Mouse (Mus musculus) ovary, postnatal 10 days (tissue): ENCODE data around the gene Zfp764.
"Not testable (repeated sequence)": the region's sequence is repeated elsewhere in the genome, so short reads cannot be mapped to it uniquely, and the experiment has no call there.

Source experiments
- DNase-seq: peaks from one replicate; pipeline ENCODE4 v3.0.0; 2022; ENCODE audit warnings: low spot score

Zfp764 gene

DNA sequence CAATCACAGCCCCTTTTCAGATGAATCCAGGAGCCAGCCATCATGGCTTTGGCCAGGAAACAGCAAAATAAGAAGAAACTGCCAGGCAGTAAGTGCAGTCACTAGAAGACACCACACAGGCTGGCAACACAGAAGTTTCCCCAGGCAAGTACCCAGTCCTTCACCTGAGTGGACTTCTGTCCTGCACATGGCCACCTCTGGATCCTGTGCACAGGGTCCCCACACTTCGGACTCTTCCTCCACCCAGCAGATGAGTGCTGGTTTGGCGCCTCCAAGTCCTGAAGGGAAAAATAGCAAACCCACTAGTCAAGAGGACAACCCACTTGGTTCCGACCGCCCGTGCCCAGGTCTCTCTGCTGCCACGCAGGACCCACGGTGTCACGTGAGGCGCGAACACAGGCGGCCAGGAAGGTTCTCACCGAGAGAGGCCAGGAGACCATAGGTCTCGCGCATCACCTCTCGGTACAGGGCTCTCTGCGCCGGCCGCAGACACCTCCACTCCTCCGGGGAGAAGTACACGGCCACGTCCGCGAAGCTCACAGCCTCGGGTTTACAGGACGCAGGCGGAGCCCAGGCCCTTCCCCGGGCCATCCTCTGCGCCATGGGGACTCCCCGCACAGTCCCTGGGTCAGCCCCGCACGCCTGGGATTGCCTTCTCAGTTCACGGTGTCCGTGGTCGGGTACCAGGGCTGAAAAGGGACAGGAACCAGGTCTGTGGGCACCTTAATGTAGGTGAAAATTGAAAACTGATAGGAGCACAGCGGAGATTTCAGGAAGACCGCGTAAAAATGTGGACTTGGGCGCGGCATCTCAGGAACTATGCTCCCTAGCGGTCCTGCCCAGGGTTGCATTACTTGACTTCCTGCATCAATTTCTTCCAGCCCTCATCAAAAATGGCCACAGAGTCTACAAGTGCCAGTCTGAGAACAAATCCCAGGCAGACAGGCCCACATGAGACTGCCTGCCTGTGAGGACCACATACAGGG, at the start of gene Zfp764:
Gene Zfp764 (minus strand): TSS at position 821 of the 986 bp plus-strand sequence.
- peak; percentile 59 for DNase-seq

DNA sequence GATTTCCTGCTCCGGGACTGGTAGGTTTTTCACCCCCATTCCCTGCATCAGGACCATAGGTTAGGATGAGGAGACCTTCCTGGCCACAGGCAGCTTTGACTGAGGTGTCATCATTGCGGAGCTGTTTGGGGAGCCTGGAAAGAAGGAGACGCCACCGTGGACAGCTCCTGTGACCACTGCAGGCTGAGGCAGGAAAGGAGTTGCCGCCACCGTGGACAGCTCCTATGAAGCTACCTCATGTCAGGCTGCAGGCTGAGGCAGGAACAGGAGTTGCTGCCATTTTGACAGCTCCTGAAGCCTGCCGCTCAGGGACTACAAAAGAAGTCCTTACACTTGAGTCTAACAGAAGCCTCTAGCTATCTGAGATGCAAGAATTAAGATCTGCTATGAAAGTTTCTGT, 48.3 kb upstream of the Zfp764 start:
- DNase-seq, result no peak

DNA sequence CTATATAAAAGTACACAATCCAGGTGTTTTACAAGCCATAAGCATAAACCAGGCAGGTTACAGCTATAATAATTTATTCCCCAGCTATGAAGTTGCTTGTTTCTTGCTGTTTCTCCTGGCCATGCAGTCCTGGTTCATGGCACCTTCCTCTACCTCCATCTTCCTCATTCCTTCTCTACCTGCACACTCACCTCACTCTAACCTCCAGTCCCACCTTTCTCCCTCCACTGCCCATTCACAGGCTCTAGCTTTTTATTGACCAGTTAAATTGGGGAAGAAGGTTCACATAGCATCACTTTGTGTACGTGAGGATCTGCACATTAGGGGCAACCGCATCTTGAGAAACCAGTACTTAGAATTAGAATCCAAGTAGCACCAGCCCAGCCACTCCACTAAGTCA, 46.4 kb upstream of the Zfp764 start:
- no peak for DNase-seq

DNA sequence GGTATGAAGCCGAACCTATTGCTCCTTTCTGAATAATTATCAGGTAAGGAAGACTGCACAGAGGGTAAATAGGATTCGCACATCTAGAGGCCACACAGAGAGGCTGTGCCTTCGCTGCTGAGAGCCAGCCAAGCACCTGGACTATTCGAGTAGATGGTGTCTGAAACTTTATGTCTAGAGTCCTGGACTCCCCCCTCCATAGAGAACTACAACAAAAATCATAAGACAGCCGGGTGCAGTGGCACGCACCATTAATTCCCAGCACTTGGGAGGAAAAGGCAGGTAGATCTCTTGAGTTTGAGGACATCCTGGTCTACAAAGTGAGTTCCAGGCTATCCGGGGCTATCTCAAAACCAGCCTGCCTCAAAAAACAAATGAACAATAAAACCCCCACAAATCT, 43.3 kb upstream of the Zfp764 start:
- DNase-seq, result no peak

DNA sequence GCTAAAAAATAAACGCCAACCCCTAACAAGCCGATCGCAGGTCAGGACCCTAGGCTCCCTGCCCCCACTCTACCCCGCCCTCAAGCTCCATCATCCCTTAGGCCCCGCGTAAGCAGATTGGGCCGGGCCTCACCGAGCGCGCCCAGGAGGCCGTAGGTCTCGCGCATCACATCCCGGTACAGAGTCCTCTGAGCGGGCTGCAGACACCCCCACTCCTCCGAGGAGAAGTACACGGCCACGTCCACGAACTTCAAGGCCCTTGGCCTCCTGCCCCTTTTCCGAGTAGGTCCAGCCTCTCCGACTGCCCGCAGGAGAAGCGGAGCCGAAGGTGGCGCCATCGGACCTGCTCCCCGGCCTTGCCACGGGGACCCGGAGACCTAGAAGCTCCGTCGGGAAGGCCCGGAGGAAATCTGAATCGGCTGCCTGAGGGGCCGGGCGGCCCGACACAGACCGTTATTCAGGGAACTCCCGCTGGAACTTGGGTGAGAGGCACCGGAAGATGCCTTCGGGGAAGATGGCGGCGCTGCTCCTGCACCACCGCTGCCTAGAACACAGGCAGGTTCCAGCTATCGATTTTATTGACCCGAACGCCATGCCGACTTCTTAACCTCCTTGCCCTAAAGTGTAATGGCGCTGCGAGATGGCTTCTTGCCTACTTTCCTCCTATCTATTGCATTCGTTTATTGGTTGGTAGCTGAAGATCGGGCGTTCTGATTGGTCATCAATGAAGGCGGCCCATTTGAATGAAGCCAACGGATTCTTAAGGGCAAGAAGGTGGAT, 42.1 kb upstream of the Zfp764 start, which contains the start of gene Zfp689:
Gene Zfp689 (minus strand): TSS at position 638 of the 780 bp plus-strand sequence.
- DNase-seq, result peak; percentile 83

DNA sequence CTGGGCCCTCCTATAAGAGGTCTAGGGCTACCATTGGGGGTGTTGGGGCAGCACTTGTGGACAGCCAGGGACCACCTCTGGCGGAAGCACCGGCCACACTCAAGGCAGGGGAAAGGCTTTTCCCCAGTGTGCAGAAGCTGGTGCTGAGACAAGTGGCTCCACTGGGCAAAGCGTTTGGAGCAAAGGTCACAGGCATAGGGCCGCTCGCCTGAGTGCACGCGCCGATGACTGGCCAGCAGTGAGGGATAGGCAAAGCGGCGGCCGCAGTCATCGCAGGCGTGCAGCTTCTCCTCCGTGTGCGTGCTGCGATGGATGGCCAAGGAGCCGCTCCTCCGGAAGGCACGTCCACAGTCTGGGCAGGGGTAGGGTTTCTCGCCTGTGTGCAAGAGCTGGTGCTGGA, 37.4 kb upstream of the Zfp764 start:
- no peak for DNase-seq

DNA sequence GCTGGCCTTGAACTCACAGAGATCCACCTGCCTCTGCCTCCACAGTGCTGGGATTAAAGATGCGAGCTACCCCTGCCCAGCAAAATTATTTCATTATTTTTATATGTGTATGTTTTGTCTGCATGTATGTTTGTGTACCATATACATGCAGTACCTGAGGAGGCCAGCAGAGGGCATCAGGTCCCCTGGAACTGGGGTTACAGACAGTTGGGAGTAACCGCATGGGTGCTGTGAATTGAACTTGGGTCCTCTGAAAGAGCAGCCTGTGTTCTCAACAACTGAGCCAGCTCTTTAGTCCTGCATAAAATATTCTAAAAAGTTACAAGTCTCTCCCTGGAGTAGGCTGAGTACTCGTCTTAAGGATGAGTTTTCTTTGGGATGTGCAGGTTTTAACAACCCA, 31.1 kb upstream of the Zfp764 start:
- no peak for DNase-seq

DNA sequence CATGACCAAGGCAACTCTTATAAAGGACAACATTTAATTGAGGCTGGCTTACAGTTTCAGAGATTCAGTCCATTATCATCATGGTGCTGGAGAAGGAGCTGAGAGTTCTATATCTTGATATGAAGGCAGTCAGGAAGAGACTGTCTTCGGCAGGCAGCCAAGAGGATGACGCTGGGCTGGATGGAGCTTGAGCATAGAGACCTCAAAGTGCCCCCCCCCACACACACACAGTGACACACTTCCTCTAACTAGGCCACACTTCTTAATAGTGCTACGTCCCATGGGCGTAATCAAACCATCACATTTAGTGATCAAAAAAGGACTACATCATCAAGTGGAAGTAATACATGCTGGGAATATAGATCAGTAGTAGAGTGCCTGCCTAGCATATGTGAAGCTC, 28.6 kb upstream of the Zfp764 start:
- DNase-seq, result no peak

DNA sequence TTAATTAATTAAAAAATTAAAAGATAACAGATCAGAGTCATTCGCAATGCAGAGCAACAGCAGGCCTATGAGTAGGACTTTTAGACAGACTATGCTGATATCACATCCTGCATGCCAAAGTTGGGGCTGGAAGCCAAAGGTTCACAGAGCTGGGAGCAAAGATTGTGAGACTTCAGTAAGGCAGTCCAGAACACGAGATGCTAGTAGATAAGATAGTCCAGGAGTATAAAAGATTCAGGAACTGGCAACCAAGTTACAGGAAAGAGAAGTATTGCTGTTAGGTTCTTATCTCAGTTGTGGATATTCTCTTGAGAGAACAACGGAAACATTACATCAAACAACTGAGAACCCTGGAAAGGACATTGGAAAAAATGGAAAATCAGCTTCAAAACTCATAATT, 19.7 kb upstream of the Zfp764 start:
- no peak for DNase-seq

DNA sequence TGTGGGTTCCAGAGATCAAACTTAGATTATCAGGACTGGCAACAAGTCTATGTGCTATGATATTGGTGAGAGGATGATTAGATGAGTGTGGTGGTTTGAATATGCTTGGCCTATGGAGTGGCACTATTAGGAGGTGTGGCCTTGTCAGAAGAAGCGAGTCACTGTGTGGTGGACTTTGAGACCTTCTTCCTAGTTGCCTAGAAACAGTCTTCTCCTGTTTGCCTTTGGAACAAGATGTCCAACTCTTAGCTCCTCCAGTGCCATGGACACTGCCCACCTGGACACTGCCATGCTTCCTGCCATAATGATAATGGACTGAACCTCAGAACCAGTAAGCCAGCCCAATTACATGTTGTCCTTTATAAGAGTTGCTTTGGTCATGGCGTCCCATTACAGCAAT, 19.3 kb upstream of the Zfp764 start:
- DNase-seq, result no peak

DNA sequence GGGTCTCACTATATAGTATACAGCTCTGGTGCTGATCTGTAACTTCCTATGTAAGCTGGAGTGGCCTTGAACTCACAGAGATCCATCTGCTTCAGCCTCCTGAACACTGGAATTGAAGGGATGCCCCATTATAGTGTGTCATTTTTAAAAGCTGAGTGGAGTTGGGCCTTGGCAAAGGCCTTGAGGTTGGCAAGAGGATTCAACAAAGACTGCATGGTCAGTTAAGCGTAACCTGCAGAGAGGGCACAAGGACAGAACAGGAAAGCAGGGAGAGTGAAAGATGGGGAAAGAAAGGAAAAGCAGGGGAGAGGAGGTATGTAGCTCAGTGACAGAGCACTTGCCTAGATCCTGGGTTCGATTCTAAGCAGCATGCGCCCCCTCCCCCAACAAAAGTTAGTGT, 18.7 kb upstream of the Zfp764 start:
- DNase-seq, result no peak

DNA sequence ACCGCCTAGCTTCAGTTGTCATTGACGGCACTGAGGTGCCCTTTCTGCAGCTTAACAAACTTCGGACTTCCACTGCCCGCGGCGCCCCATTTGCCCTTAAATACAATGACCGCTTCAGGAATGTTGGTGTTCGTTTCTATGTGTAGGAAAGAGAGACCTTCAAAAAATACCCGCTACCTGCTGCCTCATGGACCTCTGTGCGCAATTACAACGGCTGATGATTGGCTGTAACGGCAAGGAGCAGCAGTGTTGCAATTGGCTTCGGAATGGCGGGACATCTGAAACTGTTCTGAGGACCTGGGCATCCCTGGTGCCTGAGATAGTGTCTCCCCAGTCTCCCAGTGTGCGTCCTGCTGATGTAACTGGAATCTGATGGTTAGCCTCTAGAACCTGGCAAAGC, 15.6 kb upstream of the Zfp764 start:
- no peak for DNase-seq

DNA sequence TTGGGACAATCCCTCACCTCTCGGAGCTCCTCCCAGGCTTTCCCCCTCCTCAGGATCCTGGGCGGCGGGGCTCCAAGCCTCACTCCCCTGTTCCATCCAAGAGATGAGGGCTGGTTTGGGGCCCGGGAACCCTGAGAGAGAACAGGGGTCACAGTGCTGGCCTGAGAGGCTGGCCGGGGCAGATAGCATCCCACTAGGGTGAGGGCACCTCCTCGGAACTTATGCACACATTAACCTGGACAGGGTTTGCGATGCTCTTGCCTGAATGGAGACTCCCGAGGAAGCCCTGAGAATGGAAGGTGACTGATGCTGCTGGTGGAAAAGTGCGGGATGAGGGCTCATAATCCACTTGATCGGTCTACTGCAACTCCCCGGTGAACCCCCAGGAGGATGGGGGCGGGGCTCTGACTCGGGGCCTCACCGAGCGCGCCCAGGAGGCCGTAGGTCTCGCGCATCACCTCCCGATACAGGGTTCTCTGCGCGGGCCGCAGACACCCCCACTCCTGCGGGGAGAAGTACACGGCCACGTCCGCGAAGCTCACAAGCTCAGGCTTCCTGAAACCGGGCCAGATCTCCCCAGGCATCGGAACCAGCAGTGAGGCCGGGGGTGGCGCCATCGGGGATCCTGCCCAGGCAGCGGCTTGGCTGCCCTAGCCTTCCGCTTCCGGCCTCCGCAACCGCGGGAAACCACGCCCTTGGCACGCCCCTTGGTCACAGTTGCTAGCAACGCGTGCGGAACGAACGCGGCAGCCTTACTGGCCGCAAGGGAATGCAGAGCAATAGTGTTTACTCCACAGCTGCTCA, 15.0 kb upstream of the Zfp764 start, which contains the start of gene Zfp688:
Gene Zfp688 (minus strand): TSS at position 681 of the 804 bp plus-strand sequence.
- DNase-seq, result peak; percentile 94

DNA sequence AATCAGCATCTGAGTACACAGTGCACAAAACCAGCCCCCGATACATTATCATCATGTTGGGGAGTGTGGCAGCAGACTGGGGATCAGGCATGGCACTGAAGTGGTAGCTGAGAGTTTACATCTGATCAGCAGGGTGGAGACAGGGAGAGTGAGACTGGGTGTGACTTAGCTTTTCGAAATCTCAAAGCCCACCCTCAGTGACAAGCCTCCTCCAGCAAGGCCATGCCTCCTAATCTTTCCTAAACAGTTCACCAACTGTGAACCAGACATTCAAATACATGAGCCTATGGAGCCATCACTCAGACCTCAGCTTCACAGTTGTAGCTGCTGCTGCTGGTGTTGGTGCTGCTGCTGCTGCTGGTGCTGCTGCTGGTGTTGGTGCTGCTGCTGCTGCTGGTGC, 4.8 kb upstream of the Zfp764 start:
- no peak for DNase-seq

DNA sequence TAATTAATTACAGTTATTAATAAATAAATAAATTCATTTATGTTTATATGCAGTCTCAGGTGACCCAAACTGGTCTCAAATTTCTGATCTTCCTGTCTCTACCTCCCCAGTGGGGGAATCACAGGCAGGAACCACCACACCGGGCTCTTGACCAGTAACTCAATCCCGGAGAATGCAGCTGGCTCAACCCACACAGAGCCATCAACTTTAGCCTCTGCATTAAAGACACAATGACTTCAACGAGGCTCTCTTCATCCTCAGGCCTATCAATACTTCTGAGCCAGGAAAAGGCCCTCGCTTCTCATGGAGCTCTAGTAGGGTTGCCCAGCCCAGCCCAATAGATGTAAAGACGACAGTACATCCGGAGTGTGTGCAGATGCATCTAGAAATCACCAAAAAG, 2.5 kb downstream of the Zfp764 start:
- not testable (repeated sequence) for DNase-seq

DNA sequence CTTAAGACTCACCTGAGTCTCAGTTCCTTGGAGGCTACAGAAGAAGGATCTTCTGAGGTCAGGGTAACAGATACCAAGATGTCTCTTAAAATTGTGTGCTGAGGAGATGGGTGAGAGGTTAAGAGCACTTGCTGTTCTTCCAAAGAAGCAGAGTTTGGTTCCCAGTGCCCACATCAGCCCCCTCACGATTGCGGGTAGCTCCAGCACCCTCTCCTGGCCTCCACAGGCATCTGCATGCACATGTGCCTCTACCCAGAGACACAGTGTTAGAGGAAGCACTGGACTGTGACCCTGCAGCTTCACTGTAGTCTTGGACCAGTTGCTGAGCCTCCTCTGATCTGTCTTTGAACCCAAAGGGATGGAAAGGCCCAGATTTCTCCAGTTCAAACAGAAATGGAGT, 3.6 kb downstream of the Zfp764 start:
- no peak for DNase-seq

DNA sequence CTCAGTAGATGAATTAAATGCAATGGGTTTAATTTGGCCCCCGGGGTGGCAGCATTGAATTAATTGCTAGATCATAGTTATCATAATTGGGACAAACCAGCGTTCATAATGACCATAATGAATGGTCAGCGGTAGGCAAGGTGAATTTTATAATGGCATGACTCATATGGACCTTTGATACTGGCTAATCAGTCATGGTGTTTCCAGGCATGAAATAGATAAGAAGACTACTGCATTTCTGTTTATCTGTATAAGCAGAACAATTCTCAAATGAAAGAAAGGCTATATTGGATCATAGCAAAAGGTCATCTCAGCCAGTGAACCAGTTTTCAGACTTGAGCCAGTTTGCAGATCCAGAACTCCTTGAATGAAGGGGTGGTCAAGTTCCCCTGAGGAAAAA, 6.3 kb downstream of the Zfp764 start:
- no peak for DNase-seq

DNA sequence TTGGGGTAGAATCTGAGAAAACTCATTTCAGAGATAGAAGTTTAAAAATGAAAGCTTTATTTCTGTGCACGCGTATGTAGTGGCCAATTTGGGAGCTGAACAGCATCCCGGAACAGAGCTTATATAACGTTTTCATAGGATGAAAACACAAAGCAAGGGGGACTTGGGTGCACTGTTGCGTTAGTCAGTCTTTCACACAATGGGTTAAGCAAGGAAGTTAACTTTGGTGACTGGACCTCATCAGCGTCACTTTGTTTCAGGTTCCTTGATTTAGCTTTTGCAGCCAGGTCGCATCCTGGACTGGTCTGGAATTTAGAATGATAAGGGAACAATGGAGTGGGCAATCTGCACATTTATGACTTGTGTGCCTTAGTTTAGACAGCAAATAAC, 12.7 kb downstream of the Zfp764 start:
- DNase-seq, result no peak

DNA sequence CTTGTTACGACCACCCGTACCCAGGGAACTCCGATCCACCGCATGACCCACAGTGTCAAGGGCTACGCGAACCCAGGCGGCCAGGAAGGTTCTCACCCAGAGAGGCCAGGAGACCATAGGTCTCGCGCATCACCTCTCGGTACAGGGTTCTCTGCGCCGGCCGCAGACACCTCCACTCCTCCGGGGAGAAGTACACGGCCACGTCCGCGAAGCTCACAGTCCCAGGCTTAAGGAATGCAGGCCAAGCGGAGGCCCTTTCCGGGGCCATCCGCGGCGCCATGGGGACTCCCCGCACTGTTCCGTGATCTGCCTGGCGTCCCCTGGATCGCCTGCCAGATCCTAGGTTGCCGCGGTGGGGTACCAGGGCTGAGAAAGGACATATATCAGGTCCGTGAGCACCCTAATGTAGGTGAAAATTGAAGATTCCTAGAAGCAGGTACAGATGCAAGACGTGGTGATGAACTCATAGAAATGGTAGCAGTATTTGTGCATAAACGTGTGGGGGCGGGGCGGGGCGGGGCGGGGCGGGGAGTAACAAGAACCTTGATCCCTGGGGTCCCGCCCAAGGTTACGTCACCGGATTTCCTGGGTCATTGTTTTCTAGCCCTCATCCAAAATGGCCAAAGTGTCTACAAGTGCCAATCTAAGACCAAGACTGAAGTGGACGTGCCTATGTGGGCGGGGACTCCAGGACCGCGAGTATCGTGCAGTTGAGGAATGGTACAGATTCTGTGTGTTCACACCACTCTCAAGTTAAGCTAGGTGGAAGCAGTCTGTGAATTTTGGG, 13.3 kb downstream of the Zfp764 start, which contains the start of gene E430018J23Rik:
Gene E430018J23Rik (minus strand): TSS at position 473 of the 787 bp plus-strand sequence.
- DNase-seq, result peak; percentile 88

DNA sequence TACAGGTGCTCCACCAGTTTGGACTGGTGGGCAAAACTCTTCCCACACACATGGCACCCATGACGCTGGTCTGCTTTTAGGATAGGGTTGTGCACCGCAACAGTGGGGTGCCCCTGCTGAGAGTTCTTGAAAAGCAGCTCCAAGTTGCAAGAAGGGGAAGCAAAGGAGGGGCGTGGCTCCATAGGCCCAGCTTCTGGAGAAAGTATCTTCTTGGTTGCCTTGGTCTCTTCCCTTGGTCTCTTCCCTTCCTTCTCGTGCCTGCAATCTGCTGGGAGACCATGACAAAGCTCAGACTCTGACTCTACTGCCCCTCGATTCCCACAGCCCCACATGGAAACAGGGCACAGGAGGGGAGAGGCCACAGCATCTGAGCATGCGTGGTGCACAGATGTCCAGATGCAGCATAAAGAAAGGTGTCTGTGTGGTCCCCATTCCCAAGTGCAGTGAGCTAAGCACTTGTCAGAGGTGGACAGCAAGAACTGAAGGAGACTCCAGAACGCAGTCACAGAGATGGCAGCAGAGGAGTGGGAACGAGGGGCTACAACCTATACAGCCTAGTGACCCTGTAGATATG, 14.3 kb downstream of the Zfp764 start:
- DNase-seq, result no peak

DNA sequence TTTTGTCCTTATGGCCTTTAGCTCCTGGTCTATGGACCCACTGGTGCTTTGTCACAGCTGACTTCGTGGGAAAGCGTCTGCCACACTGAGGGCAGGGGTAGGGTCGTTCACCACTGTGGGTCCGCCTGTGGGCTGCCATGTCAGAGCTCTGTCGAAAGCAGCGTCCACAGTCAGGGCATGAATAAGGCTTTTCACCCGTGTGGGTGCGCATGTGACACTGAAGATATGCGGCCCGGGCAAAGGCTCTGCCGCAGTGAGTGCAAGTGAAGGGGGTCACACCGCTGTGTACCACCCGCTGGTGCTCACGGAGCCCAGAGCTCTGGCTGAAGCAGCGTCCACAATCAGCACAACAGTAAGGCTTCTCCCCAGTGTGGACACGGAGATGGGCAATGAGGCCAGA, 15.1 kb downstream of the Zfp764 start:
- no peak for DNase-seq
